Mouse (Mus musculus) urinary bladder, postnatal 10 days (tissue): ENCODE data around the gene Tmed10.

ENCODE experiments used
- DNase-seq: peaks from one replicate; pipeline ENCODE4 v3.0.0; 2022; ENCODE audit warnings: low spot score

Tmed10 gene

GRCm38 (mm10) chr12:85374561-85375272, at the start of gene Tmed10:
Gene Tmed10, minus strand, starts transcription at chr12:85374847.
- DNase-seq: peak; percentile 65

DNA sequence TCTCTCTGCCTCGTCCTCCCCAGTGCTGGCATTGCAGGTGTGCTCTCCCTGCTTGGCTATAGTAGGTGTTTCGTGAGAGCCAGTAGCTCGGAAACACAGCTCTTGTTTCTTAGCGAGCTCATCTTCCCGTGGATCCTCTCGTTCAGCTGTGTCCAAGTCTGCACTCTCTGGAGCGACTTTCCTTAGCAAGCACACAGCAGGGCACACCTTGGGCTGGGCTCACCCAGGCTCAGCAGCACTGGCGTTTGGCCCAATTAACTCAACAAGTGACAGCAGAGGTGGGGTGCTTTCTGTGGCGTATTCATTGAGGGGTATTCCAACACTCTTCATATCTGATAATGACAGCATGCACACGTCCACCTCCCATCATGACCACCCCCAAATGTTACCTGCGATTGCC, 48.6 kb upstream of the Tmed10 start:
- DNase-seq: no peak

DNA sequence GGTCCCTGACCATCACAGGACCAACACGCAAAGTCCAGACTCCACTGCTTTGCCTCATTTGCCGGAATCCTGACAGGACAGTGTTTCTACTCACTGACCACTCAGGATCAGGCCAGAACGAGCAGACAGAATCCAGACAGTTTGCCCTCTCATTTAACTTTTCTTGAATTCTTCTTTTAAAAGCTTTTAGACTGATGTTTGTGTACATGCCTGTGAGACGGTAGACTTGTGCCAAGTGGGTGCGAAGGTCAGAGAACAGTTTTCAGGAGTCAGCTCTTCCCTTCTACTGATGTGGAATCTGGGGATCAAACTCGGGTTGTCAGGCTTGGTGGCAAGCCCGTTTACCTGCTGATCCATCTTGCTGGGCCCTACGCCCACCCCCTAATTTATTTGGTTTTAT, 47.9 kb upstream of the Tmed10 start:
- DNase-seq: no peak

- DNase-seq: no peak
Measured at GRCm38 (mm10) chr12:85420945-85421344, 46.3 kb upstream of the Tmed10 start.

GRCm38 (mm10) chr12:85417845-85418244, 43.2 kb upstream of the Tmed10 start:
- no peak for DNase-seq

GRCm38 (mm10) chr12:85416298-85416697, 41.7 kb upstream of the Tmed10 start:
- DNase-seq: no peak

- DNase-seq: no peak
Measured at GRCm38 (mm10) chr12:85415876-85416275, 41.2 kb upstream of the Tmed10 start.

DNA sequence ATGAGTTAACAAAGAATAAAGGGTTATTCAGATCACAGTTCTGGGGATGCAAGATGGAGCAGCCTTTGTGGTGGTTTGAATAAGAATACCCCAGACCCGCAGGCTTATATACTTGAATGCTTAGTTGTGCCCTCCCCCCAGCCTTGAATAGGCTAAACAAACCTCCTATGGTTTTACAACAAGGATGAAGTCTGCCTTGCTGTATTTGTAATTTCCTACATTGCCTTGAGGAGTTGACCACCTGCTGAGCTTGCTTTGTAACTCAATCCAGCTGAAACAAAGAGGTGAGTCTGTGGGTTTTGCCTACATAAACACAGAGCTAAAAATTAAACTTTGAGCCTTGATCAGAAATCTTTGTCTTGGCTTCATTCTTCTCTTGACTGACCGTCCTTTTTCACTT, 36.5 kb upstream of the Tmed10 start:
- no peak for DNase-seq

GRCm38 (mm10) chr12:85397960-85398272, 23.3 kb upstream of the Tmed10 start:
- DNase-seq: no peak

- DNase-seq: no peak
Measured at GRCm38 (mm10) chr12:85397063-85397959, 22.7 kb upstream of the Tmed10 start.

- no peak for DNase-seq
Measured at GRCm38 (mm10) chr12:85393981-85394380, 19.3 kb upstream of the Tmed10 start.

GRCm38 (mm10) chr12:85393526-85393925, 18.9 kb upstream of the Tmed10 start:
- DNase-seq: no peak

DNA sequence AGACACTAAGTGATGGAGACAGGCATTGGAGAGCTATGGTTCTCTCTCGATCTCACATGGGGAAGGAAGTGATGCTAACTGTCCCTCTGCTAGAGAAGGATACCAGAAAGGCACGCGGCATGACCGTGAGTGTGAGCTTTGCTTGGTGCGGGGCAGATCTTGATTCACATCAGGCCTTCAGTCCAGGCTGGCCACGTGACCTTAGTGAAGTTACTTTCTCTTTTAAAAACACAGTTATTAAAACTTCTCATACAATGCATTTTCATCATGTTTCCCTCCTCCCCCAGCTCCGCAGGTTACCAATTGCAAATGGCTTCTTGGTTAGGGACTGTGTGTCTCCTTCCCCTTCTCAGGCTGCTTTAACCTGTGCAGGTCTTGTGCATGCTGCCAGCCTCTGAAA, 16.5 kb upstream of the Tmed10 start:
- DNase-seq: no peak

DNA sequence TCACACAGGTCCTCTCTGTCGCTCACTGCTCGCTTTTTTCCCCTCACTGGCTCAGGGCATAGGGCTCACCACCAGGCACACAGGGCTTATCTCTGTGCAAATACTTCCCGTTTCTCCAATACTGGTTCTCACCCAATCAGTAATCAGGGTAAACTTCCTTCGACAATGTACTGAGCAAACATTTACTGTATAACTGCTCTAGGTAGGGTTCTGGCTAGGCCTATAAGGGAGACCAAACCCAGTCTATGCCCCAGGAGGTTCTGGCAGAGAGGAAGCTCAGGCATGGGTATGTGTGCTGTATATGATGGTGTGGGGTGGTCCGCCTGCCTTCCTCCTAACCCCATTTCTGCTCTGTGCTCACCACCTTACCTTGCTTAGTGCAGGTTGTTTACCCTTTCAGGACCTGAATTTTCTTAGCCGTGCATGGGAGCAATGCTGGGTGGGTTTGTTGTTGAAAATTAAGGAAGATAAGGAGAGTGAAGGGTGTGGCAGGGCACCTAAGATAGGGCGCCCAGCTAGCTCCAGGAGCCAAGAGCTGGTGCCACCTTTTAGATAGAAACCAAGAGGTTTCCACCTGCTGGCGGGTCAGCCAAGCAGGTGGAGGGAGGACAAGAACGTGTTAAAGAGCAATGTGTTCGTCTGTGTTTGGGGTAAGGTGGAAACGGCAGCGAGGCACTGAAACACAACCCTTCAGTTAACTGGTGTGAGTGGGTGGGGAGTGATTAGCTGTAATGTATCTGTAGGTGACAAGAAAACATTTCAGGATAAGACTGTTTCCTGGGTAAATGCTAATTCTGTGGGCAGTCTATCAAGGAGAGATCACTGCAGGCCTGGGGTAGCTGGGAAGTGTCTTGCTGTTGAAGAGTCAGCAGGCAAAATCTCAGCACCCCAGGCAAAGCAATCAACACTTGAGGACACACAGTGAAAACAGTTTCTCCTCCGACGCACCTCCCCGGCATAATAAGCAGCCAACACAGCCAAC, 14.8 kb upstream of the Tmed10 start:
- DNase-seq: no peak

- DNase-seq: no peak
Measured at GRCm38 (mm10) chr12:85385995-85386375, 11.3 kb upstream of the Tmed10 start.

- no peak for DNase-seq
Measured at GRCm38 (mm10) chr12:85385329-85385994, 10.8 kb upstream of the Tmed10 start.

- DNase-seq: no peak
Measured at GRCm38 (mm10) chr12:85382761-85383680, 8.4 kb upstream of the Tmed10 start.

DNA sequence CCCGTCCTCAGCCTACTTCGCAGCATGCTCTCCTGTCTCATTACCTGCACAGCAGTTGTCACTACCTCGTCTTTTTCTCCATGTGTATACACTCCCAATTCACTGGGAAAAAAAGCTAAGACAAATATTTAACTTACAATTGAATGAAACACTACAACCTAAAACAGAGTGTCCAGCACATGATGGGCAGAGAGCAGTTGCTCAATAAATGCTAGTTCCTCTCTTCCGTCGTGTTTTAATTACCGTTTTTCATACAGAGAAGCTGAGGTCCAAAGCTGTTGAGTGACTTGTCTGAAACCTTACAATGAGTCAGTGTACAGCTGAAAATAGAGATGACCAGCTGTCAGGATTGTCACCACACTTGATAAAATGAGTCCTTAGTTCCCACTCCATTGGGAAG, 6.9 kb upstream of the Tmed10 start:
- DNase-seq: no peak

DNA sequence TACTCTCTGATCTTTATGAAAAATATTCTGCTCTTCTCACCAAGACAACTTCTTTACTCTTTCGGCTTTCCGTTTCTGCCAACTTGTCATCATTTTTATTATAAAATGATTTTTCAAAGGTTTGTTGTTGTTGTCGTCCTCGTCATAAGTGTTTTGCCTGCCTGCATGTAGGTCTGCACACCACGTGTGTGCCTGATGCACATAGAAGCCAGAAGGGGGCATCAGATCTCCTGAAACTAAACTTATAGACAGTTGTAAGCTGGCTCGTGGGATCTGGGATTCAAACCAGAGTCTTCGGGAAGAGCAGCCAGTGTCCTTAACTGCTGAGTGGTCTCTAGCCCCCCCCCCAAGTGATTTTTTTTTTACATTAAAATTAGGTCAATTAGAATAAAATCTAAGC, 6.3 kb upstream of the Tmed10 start:
- no peak for DNase-seq

DNA sequence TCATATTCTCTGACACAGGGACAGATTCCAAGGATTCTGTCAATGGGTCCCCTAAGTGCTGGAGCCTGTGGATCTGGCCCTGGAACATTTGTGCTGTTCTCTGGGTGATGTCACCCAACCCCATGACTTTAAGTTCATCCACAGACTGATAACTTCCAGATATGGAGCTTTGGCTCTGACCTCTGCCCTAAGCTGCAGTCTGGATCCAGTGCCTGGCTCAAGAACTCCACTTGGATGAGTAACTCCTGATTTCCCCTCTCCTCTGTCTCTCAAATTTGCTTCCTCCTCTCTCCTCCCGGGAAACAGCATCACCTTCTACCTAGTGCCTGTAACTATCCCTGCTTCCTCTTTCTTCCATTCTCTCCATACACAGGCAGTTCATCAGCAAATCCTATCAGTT, 5.7 kb upstream of the Tmed10 start:
- DNase-seq: no peak

- DNase-seq: no peak
Measured at GRCm38 (mm10) chr12:85378271-85378670, 3.6 kb upstream of the Tmed10 start.
